Mouse (Mus musculus) kidney, adult 8-10 months (tissue): ENCODE results near the gene Ppp4r2.
A peak's percentile ranks its signal among the peaks of the same experiment; 100 is the strongest.

Experiments used
- DNase-seq, 2 experiments: peaks; one replicate each; pipeline ENCODE4 v3.0.0; 2022

Ppp4r2 gene

DNA sequence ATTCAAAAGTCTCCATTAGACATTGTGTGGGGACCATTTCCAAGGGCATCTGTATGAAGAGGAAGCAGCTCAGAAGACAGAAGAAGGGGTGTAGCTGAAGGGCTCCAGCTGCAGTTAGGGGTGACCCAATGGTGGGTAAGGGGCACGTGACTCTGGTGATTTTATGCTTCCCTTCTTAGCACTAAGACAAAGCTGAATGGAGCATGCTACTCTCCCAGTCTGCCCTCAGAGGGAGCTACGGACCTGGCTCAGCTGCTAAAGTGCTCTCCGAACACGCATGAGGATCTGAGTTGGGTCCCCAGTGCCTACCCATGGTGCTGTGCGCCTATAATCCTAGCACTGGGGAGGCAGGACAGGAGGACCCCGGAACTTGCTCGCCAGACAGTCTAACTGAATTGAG lies 52.0 kb downstream of the Ppp4r2 start:
- no peak for DNase-seq

DNA sequence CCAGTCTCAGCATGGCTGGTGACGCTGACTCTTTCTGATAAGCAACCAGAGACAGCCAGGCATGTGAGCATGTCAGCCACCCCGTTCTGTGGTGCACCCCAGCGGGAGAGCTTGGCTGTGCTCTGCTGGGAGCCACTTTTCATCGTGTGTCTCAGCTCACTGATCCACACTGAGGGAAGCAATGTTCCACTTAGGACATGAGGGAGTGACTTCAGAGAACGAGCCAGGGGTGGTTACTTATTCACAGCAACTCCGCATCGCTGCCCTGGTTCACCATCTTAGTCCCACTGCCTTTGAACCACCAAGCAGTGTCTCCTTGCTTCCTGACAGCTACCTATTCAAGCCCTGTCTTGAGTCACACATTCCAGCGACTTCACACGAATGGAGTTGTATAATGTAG lies 53.6 kb downstream of the Ppp4r2 start:
- DNase-seq = peak; percentile 67 to 73

DNA sequence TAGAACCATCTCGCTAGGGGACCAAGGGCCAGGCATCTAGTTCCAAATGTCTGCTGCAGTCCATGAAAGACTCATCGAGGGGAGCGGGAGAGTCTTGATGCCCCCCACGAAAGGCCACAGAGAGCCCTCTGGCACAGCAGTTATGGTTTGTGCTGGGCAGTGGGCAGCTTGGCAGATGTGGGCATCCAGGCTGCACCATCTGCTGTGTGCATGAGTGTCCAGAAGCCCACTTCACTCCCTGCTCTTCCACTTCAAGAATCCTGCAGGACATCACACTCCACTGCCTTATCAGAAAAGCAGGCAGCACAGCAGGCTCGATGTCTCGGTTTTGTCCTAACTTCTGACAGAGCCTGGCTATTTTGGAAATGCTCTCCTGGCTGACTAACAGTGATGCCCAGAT lies 55.9 kb downstream of the Ppp4r2 start:
- no peak for DNase-seq

DNA sequence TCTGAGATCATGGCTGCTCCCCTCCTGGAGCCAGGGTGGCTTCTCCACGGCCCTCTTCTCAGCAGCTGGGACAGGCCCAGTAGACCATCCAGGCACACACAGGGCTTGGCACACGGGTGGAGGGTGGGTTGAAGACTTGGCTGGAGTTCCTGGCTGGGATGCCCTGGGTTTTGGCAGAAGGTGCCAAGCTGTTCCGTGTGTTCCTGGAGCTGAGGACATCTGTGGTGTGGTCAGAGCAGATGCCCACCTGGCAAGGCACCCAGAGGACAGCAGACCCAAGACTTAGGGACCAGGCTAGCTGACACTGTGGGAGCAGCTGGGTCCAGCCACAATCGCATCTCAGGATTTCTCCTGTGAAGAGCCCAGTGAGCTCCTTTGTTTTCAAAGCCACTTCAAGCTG lies 59.1 kb downstream of the Ppp4r2 start:
- no peak for DNase-seq

DNA sequence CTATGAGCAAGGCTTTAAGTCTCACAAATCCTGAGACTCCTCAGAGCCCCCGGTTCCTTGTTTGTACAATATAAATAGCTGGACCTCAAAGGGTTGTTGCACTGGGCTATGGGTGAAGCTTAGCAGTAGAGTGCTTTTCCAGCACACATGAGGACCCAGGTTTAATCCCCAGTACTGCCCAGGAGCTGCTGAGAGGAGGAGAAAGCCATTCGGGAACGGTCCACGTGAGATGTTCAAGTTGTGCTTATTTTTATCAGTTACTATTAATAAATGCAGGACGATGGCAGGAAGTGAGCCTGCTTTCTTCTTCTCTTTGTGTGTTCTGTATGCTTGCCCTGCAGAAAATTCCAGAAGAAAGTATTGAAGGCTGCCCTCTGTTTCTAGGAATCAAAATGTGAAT lies 59.7 kb downstream of the Ppp4r2 start:
- DNase-seq = no peak

DNA sequence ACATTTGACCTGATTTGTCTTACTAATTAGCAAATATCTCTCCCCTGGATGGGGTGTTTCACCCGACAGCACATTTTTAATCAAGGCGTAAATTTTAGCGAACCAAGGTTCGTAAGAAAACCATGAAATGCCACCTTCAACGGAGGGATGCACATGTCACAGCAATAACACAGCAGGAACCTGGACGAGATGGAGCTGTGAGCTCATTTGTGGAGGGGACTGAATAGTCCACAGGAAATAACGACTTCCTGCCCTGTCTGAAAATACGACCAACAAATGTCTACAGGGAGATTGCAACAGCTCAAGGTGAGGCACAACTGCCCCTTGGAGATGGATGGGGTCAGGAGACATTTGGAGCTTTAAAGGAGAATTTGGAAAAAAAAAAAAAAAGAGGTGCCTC lies 61.8 kb downstream of the Ppp4r2 start:
- DNase-seq = no peak

DNA sequence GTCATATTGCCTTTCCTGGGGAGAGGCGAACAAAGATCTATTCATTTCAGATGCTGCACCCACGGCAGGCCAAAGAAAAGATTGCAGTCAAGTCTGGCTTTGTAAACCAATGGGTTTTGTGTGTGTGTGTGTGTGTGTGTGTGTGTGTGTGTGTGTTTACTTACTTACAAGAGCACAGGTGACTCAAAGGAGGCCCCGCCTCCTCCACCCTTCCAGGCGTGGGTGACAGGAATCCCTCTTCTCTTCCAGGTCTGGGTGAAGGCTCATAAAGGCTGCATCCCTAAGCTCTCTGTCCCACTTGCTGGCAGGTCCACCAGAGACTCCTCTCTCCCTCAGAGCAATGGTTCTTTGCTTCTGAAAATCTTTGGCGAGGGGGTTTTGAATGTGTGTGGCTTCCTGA lies 63.5 kb downstream of the Ppp4r2 start:
- DNase-seq = no peak

DNA sequence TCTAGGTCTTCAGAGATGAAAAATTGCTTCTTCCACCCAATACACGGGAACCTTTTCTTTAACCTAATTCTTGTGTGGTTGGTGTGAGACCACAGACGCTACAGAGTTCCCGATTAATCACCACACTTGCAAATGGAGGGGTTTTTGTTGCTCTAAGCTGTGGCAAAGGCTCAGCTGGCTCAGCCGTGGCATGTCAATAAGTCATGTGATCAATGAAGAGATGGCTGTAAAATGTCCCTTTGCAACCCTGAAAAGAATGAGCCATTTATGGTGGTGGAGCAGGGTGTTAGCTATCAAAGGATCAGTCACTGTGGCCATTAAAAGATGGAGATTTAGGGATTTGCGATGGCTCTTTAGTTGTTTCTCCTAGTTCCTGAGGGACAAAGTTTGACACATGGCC lies 71.0 kb downstream of the Ppp4r2 start:
- no peak for DNase-seq

DNA sequence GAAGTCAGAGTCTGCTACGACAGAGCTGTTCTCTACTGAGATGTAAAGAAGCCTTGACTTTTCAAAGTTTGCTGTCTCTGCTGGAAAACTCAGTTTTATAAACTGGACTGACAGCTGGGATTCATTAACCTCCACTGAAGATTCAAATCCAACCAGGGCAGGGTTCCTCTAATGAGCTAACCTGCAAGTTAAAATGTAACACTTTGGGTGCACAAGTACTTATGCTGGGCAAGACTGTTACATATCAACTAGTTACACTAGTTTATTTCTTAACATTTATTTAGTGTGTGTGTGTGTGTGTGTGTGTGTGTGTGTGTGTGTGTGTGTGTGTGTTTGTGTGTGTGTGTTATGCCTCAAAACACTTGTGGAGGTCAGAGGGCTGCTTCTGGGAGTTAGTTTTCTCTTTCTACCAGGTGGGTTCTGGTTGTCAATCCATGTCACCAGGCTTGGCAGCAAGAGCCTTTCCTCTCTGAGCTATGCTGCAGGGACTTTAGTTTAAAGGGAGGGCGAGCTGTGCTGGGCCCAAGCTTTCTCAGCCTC lies 76.8 kb downstream of the Ppp4r2 start:
- peak; percentile 46 to 76 for DNase-seq
